11 mouse cellular contexts compared by ENCODE assay signal in the genomic region with DNA sequence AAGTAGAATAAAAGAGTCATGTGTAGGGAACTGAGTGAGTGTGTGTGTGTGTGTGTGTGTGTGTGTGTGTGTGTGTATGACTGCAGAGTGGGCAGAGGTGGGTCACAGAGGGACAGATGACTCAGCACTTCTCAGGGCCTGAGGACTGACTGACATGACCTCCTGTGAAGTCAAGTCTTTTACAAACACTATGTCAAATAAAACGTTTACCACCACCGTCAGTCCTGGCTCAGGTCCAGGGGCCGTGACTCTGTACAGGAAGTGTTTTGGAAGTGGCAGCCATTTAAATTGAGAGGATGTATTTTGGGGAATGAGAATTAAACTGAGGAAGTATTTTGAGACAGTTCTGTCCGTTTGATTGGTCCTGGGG. TPM values are rescaled to one million over a fixed set of nuclear protein-coding genes. Genes with fewer than 3 reads are reported as not detected.
DNase-seq lines count a peak whose midpoint lies in the region; ATAC-seq and TF ChIP-seq lines count a peak whose summit lies in the region.
"Had no signal": no experiment of that assay in that cellular context is flagged by ENCODE, and none has a peak within 500 bp of the region (broad histone marks: within the 10 kb centered on the region; RNA-seq: fewer than 3 reads in every experiment).

No protein-coding gene starts in this region.

- in situ Hi-C loops in ES-E14 (cut with MboI; ENCODE audit: low sequenced_read_pairs in 2 of 2, unreplicated experiment in 2 of 2), result no loop called here

- no peak overlapping the region for H3K4me2 ChIP-seq in intestine, embryonic 16.5 days (ENCODE audit: low read depth, low read length)
- no peak overlapping the region for H3K4me2 ChIP-seq in lung, embryonic 16.5 days (ENCODE audit: low read depth, low read length)

- peaks cover 3% of the 10 kb centered on the region; the same call in 1 of the 2 replicates for H3K36me3 ChIP-seq in ES-E14 (ENCODE audit: control insufficient read depth, insufficient read depth, low read length, poor library complexity, severe bottlenecking)
- no peaks in the 10 kb centered on the region for H3K36me3 ChIP-seq in intestine, embryonic 16.5 days (ENCODE audit: control insufficient read depth, insufficient read depth, low read length)
- H3K36me3 ChIP-seq in lung, embryonic 16.5 days (ENCODE audit: control insufficient read depth, insufficient read depth, low read length), result peaks cover 9% of the 10 kb centered on the region
- H3K36me3 ChIP-seq: G1E had no signal

- WGBS in intestine, embryonic 16.5 days, result 20% methylated on average over 4 of the region's 4 CpGs
- 8% methylated on average over 4 of the region's 4 CpGs for WGBS in lung, embryonic 16.5 days

- no peak overlapping the region for H3K9ac ChIP-seq in ES-E14 (ENCODE audit: insufficient read depth, low read depth, low read length, poor library complexity, severe bottlenecking)
- H3K9ac ChIP-seq in intestine, embryonic 16.5 days (ENCODE audit: low read depth, low read length), result no peak overlapping the region
- no peak overlapping the region for H3K9ac ChIP-seq in lung, embryonic 16.5 days (ENCODE audit: low read length)

- TF ChIP-seq CTCF in layer of hippocampus, adult 2 months (conservative IDR thresholded peaks at IDR 0.05), result no peak

- no peaks in the 10 kb centered on the region for H3K27me3 ChIP-seq in intestine, embryonic 16.5 days (replicated peaks; ENCODE audit: control insufficient read depth, insufficient read depth, low read length)
- H3K27me3 ChIP-seq in lung, embryonic 16.5 days (ENCODE audit: control insufficient read depth, insufficient read depth, low read depth, low read length), result no peaks in the 10 kb centered on the region; the same call in 1 of the 2 replicates

- H3K4me3 ChIP-seq in ES-E14 (ENCODE audit: insufficient read depth in 1 of 2, low read depth in 1 of 2, low read length in 2 of 2, poor library complexity in 1 of 2, severe bottlenecking in 1 of 2), result no peak overlapping the region
- no peak overlapping the region for H3K4me3 ChIP-seq in intestine, embryonic 16.5 days (ENCODE audit: low read length)
- no peak overlapping the region for H3K4me3 ChIP-seq in lung, embryonic 16.5 days (ENCODE audit: low read length)
- H3K4me3 ChIP-seq in layer of hippocampus, adult 2 months, result no peak overlapping the region

- ATAC-seq in intestine, embryonic 16.5 days, result 0 out of 2 replicates have a peak, but pooled peaks have one; percentile 21
- peak; percentile 40 for ATAC-seq in lung, embryonic 16.5 days (ENCODE audit: low read depth)

- H3K9me3 ChIP-seq in ES-E14 (ENCODE audit: control insufficient read depth, insufficient read depth, low read depth, low read length), result no peaks in the 10 kb centered on the region
- H3K9me3 ChIP-seq in intestine, embryonic 16.5 days (ENCODE audit: control insufficient read depth, low read length), result no peaks in the 10 kb centered on the region
- no peaks in the 10 kb centered on the region for H3K9me3 ChIP-seq in lung, embryonic 16.5 days (ENCODE audit: control insufficient read depth, low read length)
- H3K9me3 ChIP-seq: G1E had no signal

- H3K27ac ChIP-seq in ES-E14 (ENCODE audit: insufficient read depth, low read depth, low read length, poor library complexity, severe bottlenecking), result no peak overlapping the region
- H3K27ac ChIP-seq in intestine, embryonic 16.5 days (ENCODE audit: low read length), result peak overlapping the region; percentile 34; the same call in 1 of the 2 replicates
- H3K27ac ChIP-seq in lung, embryonic 16.5 days (ENCODE audit: low read length), result peak overlapping the region; percentile 59
- no peak overlapping the region for H3K27ac ChIP-seq in layer of hippocampus, adult 2 months

- peaks cover 0 to 5% of the 10 kb centered on the region in 2 experiments; a peak in 1 of 4 replicates for H3K4me1 ChIP-seq in ES-E14 (ENCODE audit: control insufficient read depth in 2 of 2, insufficient read depth in 2 of 2, low read length in 2 of 2, poor library complexity in 1 of 2)
- H3K4me1 ChIP-seq in intestine, embryonic 16.5 days (ENCODE audit: control insufficient read depth, insufficient read depth, low read length), result peaks cover 27% of the 10 kb centered on the region
- H3K4me1 ChIP-seq in lung, embryonic 16.5 days (replicated peaks; ENCODE audit: control insufficient read depth, insufficient read depth, low read length), result peaks cover 20% of the 10 kb centered on the region

- DNase-seq in gastrocnemius, postnatal 10 days, result peak; percentile 21
- no peak for DNase-seq in gastrocnemius, adult 18-20 months (ENCODE audit: low spot score)
- no peak for DNase-seq in ES-E14 (ENCODE audit: low read depth, low spot score)
- DNase-seq in right cerebral cortex, postnatal 14 days, result no peak
- DNase-seq in layer of hippocampus, adult 2 months (ENCODE audit: low spot score in 2 of 2), result no peak
- DNase-seq in thymus, postnatal 0 days (ENCODE audit: low spot score), result no peak
- DNase-seq: cerebellum, adult 2 months; right cerebral cortex, adult 18-20 months had no signal

TF ChIP-seq in ES-E14, 5 proteins besides CTCF, POLR2A, EP300 and RAD21:
- TF ChIP-seq MAFK (IDR thresholded peaks at IDR 0.05; ENCODE audit: insufficient read depth, low read depth, low read length) (peak; percentile 63), HCFC1 (IDR thresholded peaks at IDR 0.05; ENCODE audit: borderline replicate concordance, insufficient read depth, low read length) (no peak)

RNA-seq across cellular contexts. Expression of a gene that starts 52.9 kb away (rescaled TPM):
- total RNA-seq in gastrocnemius, postnatal 10 days (2021), result 10 to 100 TPM in 1 of 2 experiments, 1 to 10 TPM in 1; 9.8 to 11.5 TPM
- 1 to 10 TPM; 8.8 to 9.7 TPM for total RNA-seq in gastrocnemius, adult 18-20 months (2021)
- total RNA-seq in ES-E14 (2012; rRNA removed), result 12.4 and 14.0 TPM in 2 replicates
- polyA plus RNA-seq in intestine, embryonic 16.5 days (2015; fragmentation: Nextera tagmentation; extraction: Ambion mirVana), result 23.2 and 24.9 TPM in 2 replicates
- polyA plus RNA-seq in lung, embryonic 16.5 days (2015; fragmentation: Nextera tagmentation; extraction: Ambion mirVana), result 24.9 and 25.1 TPM in 2 replicates
- total RNA-seq in layer of hippocampus, adult 2 months (2021), result 10 to 100 TPM; 14.9 to 19.1 TPM
- 24.8 and 26.5 TPM in 2 replicates for polyA plus RNA-seq in thymus, postnatal 0 days (2015; fragmentation: Nextera tagmentation; extraction: Ambion mirVana)

Comparison
In these comparisons a context has a peak if more than half of its experiments do, and no peak if none do; other contexts are left out.
1. H3K27ac ChIP-seq: peak in intestine, embryonic 16.5 days (single experiment) and lung, embryonic 16.5 days (single experiment); none in ES-E14 (single experiment) and layer of hippocampus, adult 2 months (single experiment).